Mouse (Mus musculus): ENCODE measurements at regions not wholly inside any gene's neighbourhood (a gene's known extent, or its start where the extent isn't known, plus 50 kb on each side); places are given as distances from the start of the nearest gene placed in this dataset.

DNA sequence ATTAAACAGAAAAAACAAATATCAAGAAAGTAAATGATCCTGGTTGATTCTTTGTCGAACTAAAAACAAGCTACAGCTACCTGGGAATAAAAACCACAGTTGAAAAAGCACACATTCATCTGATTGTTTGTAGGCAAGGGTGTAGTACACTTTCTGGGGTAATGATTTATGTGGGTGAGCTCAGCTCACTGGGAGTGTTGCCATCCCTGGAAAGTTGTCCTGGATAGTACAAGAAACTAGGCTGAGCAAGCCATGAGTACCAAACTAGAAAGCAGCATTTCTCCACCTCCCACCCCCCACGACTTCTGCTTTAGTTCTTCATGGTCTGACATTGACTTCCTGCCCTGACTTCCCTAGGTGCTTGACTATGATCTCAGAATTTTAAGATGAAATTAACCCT is 967.6 kb downstream of the Plod2 start:
- DNase-seq = no peak

DNA sequence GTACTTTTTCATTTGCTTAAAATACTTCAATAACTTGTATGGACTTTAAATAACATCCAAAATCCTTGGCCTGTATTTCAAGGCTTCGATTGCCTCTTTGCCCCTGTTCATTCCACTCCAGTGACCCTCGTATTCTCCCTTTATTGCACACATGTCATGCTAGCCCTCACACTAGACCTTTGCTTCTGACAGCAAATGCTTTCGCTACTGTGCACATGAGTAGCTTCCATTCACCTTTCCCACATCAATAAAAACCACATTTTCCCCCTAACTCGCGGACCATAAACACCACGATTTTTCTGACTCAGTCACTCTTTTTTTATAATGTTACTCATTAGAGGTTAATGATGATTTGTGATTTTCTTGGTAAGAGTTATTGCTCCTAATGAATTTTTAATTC is 982.0 kb downstream of the Plod2 start:
- DNase-seq = no peak

DNA sequence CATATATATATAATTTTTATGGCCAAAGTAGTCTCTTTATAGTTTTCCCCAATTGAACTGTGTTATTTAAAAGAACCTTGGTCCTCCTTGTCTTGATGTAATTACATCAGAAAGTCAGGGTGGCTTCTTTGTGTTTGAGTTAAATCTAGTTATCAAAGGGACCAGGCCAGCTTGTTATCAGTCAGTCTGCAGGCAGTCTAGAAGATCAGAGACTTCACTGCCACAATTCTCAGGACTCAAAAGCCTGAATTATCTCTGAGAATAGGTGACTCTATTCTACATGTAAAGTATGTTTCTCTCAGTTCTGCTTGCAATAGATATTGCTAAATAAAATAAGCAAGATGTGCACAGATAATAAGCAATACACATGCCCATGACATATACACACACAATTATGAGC is 983.1 kb downstream of the Plod2 start:
- DNase-seq = no peak

DNA sequence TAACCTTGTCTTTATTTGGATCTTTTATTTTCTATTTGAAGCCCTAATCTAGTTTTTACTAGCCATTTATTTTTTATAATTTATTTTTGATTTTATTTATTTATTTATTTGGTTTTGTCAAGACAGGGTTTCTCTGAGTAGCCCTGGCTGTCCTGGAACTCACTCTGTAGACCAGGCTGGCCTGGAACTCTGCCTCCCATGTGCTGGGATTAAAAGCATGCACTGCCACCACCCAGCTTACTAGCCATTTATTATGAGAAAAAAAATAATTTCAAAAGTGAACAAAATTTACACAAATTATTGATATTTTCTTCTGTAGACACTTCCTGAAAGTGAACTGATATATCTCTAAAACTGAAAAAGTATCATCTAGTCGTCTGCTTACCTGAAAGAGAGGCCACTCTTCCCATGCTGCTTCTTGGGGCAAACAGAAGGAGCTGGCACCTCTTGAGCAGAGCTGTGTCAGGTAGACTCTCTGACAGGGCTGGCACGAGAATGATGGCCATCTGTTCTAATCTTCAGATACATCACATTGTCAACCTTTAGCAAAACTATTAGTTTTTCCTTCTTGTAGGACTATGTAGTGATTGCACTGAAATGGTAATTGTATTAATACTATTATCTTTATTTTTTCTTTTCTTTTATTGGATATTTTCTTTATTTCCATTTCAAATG is 988.8 kb downstream of the Plod2 start:
- peak; percentile 30 to 54 for DNase-seq

Data from cerebellum, postnatal 25 days (tissue).